Mouse (Mus musculus): ENCODE results near the gene Gm20737. TPM values are rescaled to one million over a fixed set of nuclear protein-coding genes. Genes with fewer than 3 reads are reported as not detected.

The Gm20737 gene
- not detected in 2 replicates for polyA plus RNA-seq (2012; rRNA removed)

GRCm38 (mm10) chrY:10535942-10536341 is at the start of gene Gm20737:
Gene Gm20737, minus strand, starts transcription at chrY:10536042.

GRCm38 (mm10) chrY:10553153-10553552 is 17.3 kb upstream of the Gm20737 start, which contains the start of gene Gm21775:
Gene Gm21775, plus strand, starts transcription at chrY:10553453.

Other genes starting within 250 kb of the Gm20737 start
- gene Gm20834, start 211.5 kb downstream of the Gm20737 start, polyA plus RNA-seq (2012; rRNA removed): not detected in 2 replicates
- not detected in 2 replicates for gene Gm28510, start 123.3 kb downstream of the Gm20737 start, polyA plus RNA-seq (2012; rRNA removed)
- not detected in 2 replicates for gene Gm21775, start 17.4 kb upstream of the Gm20737 start, polyA plus RNA-seq (2012; rRNA removed)
- not detected in 2 replicates for gene Gm21900, start 80.3 kb upstream of the Gm20737 start, polyA plus RNA-seq (2012; rRNA removed)
- gene Gm20777, start 216.4 kb upstream of the Gm20737 start, polyA plus RNA-seq (2012; rRNA removed): not detected in 2 replicates